Comparison of ENCODE assay signal across 8 mouse cellular contexts in genomic region chr8:11006276-11006630, GRCm38 (mm10). TPM values are rescaled to one million over a fixed set of nuclear protein-coding genes. Genes with fewer than 3 reads are reported as not detected.
A peak's percentile ranks its signal among the peaks of the same experiment; 100 is the strongest.
DNase-seq lines count a peak whose midpoint lies in the region; ATAC-seq lines count a peak whose summit lies in the region.

No protein-coding gene starts in this region.

- no peak overlapping the region for H3K27ac ChIP-seq in embryonic facial prominence, embryonic 11.5 days (replicated peaks; ENCODE audit: low read depth, low read length)
- no peak overlapping the region for H3K27ac ChIP-seq in hindbrain, embryonic 14.5 days
- no peak overlapping the region for H3K27ac ChIP-seq in midbrain, embryonic 16.5 days (ENCODE audit: low read length)

- H3K9ac ChIP-seq in embryonic facial prominence, embryonic 11.5 days (replicated peaks; ENCODE audit: low read length), result peak overlapping the region; percentile 85
- H3K9ac ChIP-seq in hindbrain, embryonic 14.5 days, result peak overlapping the region; percentile 88
- H3K9ac ChIP-seq in midbrain, embryonic 16.5 days (ENCODE audit: low read depth, low read length), result peak overlapping the region; percentile 83

- H3K4me3 ChIP-seq in embryonic facial prominence, embryonic 11.5 days (ENCODE audit: low read depth, low read length), result peak overlapping the region; percentile 84
- H3K4me3 ChIP-seq in hindbrain, embryonic 14.5 days (replicated peaks; ENCODE audit: low read length), result peak overlapping the region; percentile 90
- peak overlapping the region; percentile 87 for H3K4me3 ChIP-seq in midbrain, embryonic 16.5 days (ENCODE audit: low read depth, low read length)

- no peaks in the 10 kb centered on the region for H3K9me3 ChIP-seq in embryonic facial prominence, embryonic 11.5 days (replicated peaks; ENCODE audit: control insufficient read depth, low read length)
- no peaks in the 10 kb centered on the region for H3K9me3 ChIP-seq in hindbrain, embryonic 14.5 days (ENCODE audit: control insufficient read depth, low read length)
- H3K9me3 ChIP-seq in midbrain, embryonic 16.5 days (replicated peaks; ENCODE audit: control insufficient read depth, low read length, poor library complexity, severe bottlenecking), result no peaks in the 10 kb centered on the region

- WGBS in embryonic facial prominence, embryonic 11.5 days, result 82% methylated on average over 9 of the region's 9 CpGs
- WGBS in hindbrain, embryonic 14.5 days, result 81% methylated on average over 9 of the region's 9 CpGs
- WGBS in midbrain, embryonic 16.5 days, result 69% methylated on average over 7 of the region's 9 CpGs

- no peaks in the 10 kb centered on the region; the same call in 1 of the 2 replicates for H3K36me3 ChIP-seq in embryonic facial prominence, embryonic 11.5 days (replicated peaks; ENCODE audit: control insufficient read depth, insufficient read depth, low read depth, low read length)
- H3K36me3 ChIP-seq in hindbrain, embryonic 14.5 days (replicated peaks; ENCODE audit: control insufficient read depth, insufficient read depth), result no peaks in the 10 kb centered on the region
- no peaks in the 10 kb centered on the region for H3K36me3 ChIP-seq in midbrain, embryonic 16.5 days (ENCODE audit: control insufficient read depth, insufficient read depth, low read length)

- no peak for ATAC-seq in embryonic facial prominence, embryonic 11.5 days (replicated peaks; ENCODE audit: insufficient number of reproducible peaks, low FRiP score, low TSS enrichment, low read depth)
- no peak for ATAC-seq in hindbrain, embryonic 14.5 days (ENCODE audit: low FRiP score)
- no peak for ATAC-seq in midbrain, embryonic 16.5 days

- peaks cover 19% of the 10 kb centered on the region for H3K4me1 ChIP-seq in embryonic facial prominence, embryonic 11.5 days (ENCODE audit: control insufficient read depth, insufficient read depth, low read length)
- peaks cover 71% of the 10 kb centered on the region for H3K4me1 ChIP-seq in hindbrain, embryonic 14.5 days (replicated peaks; ENCODE audit: control insufficient read depth, insufficient read depth, low read length)
- H3K4me1 ChIP-seq in midbrain, embryonic 16.5 days (ENCODE audit: control insufficient read depth, insufficient read depth, low read length), result peaks cover 64% of the 10 kb centered on the region

- no peaks in the 10 kb centered on the region for H3K27me3 ChIP-seq in embryonic facial prominence, embryonic 11.5 days (ENCODE audit: control insufficient read depth, insufficient read depth, low read length)
- no peaks in the 10 kb centered on the region for H3K27me3 ChIP-seq in hindbrain, embryonic 14.5 days (ENCODE audit: control insufficient read depth, insufficient read depth, low read length)
- no peaks in the 10 kb centered on the region for H3K27me3 ChIP-seq in midbrain, embryonic 16.5 days (ENCODE audit: control insufficient read depth, insufficient read depth, low read depth, low read length)

- peak; percentile 34 for DNase-seq in left cerebral cortex, postnatal 4 days
- no peak for DNase-seq in left cerebral cortex, adult 8-10 months (ENCODE audit: low spot score in 2 of 2)
- DNase-seq in embryonic facial prominence, embryonic 11.5 days (ENCODE audit: low spot score), result no peak
- DNase-seq in hindbrain, embryonic 14.5 days (ENCODE audit: low spot score), result no peak
- DNase-seq in layer of hippocampus, postnatal 36 days, result no peak
- no peak for DNase-seq in adrenal gland, adult 2 months
- DNase-seq in T-cell, adult 2 months (ENCODE audit: low spot score), result no peak

- H3K4me2 ChIP-seq in embryonic facial prominence, embryonic 11.5 days (ENCODE audit: low read depth, low read length), result peak overlapping the region; percentile 89
- H3K4me2 ChIP-seq in hindbrain, embryonic 14.5 days (replicated peaks), result peak overlapping the region; percentile 93
- peak overlapping the region; percentile 95 for H3K4me2 ChIP-seq in midbrain, embryonic 16.5 days (ENCODE audit: low read length)

- intact Hi-C loops in left cerebral cortex, postnatal 4 days (cut with DNase I), result loop anchor here (5.0 to 10.0 kb wide), 3 partner anchors 131 to 429 kb away; no protein-coding TSS in a partner anchor

RNA-seq across cellular contexts. Expression of gene Irs2, which starts 2.0 kb away (rescaled TPM):
- total RNA-seq in left cerebral cortex, postnatal 4 days (2021), result 10 to 100 TPM; 35.8 to 37.0 TPM
- 10 to 100 TPM; 39.4 to 46.7 (median 43.6) TPM for total RNA-seq in left cerebral cortex, adult 8-10 months (2022)
- 6.7 and 6.8 TPM in 2 replicates for polyA plus RNA-seq in embryonic facial prominence, embryonic 11.5 days (2014; fragmentation: Nextera tagmentation; extraction: Ambion mirVana)
- polyA plus RNA-seq in hindbrain, embryonic 14.5 days (2014; fragmentation: Nextera tagmentation; extraction: Ambion mirVana), result 5.4 and 5.8 TPM in 2 replicates
- 3.8 and 5.1 TPM in 2 replicates for polyA plus RNA-seq in midbrain, embryonic 16.5 days (2015; fragmentation: Nextera tagmentation; extraction: Ambion mirVana)
- total RNA-seq in layer of hippocampus, postnatal 36 days (2021), result 10 to 100 TPM; 70.3 to 78.6 TPM
- total RNA-seq in adrenal gland, adult 2 months (2021), result 10 to 100 TPM; 29.8 to 37.6 TPM
- 17.7 and 19.6 TPM in 2 replicates for polyA plus RNA-seq in adrenal gland, adult 2 months (2012; rRNA removed)
